Mouse (Mus musculus) midbrain, embryonic 10.5 days (tissue): ENCODE data around the gene Wdr83. TPM values are rescaled to one million over a fixed set of nuclear protein-coding genes. Genes with fewer than 3 reads are reported as not detected.
"Not testable (repeated sequence)": the region's sequence is repeated elsewhere in the genome, so short reads cannot be mapped to it uniquely, and the experiment has no call there.

Experiments used
- DNase-seq: peaks from one replicate; pipeline ENCODE4 v3.0.0-alpha.2; 2017; ENCODE audit warnings: low spot score
- H3K27ac ChIP-seq: fragments of 300-500 bp; sonication (generic); replicated peaks from 2 replicates; pipeline ENCODE4 v1.5.1; 2016; ENCODE audit warnings: mild to moderate bottlenecking
- H3K27me3 ChIP-seq: fragments of 300-500 bp; sonication (generic); 2 replicates; pipeline ENCODE4 v1.6.1; 2016; ENCODE audit warnings: low read depth, mild to moderate bottlenecking; ENCODE audit not compliant: poor library complexity, severe bottlenecking
- H3K36me3 ChIP-seq: fragments of 300-500 bp; sonication (generic); 2 replicates; pipeline ENCODE4 v1.6.1; 2016; ENCODE audit warnings: mild to moderate bottlenecking, moderate library complexity
- H3K4me1 ChIP-seq: fragments of 300-500 bp; sonication (generic); 2 replicates; pipeline ENCODE4 v1.6.1; 2016
- H3K4me3 ChIP-seq: fragments of 300-500 bp; sonication (generic); 2 replicates; pipeline ENCODE4 v1.5.1; 2016; ENCODE audit warnings: mild to moderate bottlenecking, moderate library complexity
- H3K9me3 ChIP-seq: fragments of 300-500 bp; sonication (generic); replicated peaks from 2 replicates; pipeline ENCODE4 v1.6.1; 2016; ENCODE audit warnings: mild to moderate bottlenecking
- WGBS: fragments of 180-500 bp; shearing (Covaris S2); methylation state at CpG from one replicate; pipeline ENCODE4 v1.1.7; 2016; 5-methylcytosine and 5-hydroxymethylcytosine counted together
- polyA plus RNA-seq: library from polyadenylated mRNA; unstranded; fragments of >200 nt; fragmentation: Nextera tagmentation; extraction: Ambion mirVana; gene quantifications from 2 replicates; pipeline ENCODE4 v1.2.1, GENCODE M21; 2016

Wdr83 gene
- polyA plus RNA-seq, 1 experiment from 2014 or later = 61.2 TPM

DNA sequence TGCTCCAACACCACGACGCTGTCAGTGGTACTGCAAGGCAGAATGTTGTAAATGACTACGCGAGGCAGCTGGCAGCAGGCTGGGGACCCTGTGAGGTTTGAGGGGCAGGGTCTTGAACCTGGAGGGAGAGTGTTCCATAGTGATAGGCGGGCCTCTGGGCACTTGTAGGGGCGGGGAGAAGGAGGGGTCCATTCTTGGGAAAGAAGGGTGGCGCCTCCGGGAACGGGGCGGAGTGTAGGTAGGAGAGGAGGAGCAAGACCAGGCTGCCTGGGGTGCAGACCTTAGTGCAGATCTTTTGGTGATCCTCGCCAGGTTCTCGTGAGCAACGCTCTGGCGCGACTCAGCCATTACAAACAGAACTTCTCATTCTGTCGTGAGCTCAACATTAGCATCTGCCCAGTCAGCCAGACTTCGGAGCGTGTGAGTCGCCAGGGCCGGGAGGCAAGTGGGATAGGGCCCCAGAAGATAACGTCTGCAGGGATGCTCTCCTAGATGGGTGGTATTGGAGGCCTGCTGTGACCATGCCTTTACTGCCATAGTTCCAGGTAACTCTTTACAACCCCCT, 10.5 kb upstream of the Wdr83 start:
- no peak for DNase-seq
- Histone ChIP-seq H3K4me3 (no peak overlapping the region), H3K27me3 (no peaks in the 10 kb centered on the region), H3K9me3 (no peaks in the 10 kb centered on the region), H3K36me3 (peaks cover 81% of the 10 kb centered on the region), H3K27ac (no peak overlapping the region), H3K4me1 (no peaks in the 10 kb centered on the region)
- 26% methylated on average over 21 of the region's 21 CpGs for WGBS

DNA sequence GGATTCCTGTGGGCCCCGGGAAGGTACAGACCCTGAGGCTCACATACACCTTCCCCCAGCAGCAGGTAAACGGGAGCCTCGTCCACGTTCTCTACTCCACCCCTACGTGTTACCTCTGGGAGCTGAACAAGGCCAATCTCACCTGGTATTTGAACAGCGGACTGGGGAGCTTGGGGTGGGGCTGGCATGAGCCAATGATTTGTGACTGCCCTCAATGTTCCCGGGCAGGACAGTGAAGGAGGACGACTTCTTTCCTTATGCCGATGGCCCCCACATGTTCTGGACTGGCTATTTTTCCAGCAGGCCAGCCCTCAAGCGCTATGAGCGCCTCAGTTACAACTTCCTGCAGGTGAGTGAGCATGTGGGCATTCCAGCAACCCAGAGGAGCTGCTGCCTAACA, 9.8 kb upstream of the Wdr83 start:
- WGBS = 88% methylated on average over 11 of the region's 11 CpGs
- H3K27ac ChIP-seq = no peak overlapping the region
- no peak for DNase-seq

DNA sequence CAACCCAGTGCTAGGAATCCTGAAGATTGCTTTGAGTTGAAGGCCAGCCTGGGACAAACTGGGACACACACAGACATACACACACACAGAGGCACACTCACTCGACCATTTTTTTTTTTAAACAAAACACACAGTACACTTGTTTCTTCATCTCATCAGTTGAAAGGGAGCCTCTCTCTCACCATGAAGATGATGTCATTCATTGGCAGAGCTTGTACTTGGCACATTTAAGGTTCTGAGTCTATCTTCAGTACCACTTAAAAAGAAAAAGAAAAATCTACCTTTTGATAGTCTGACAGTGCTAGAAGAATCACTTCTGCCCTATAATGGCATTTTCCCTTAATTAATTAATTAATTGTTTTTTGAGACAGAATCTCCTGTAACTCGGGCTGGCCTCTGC, 7.7 kb upstream of the Wdr83 start:
- no peaks in the 10 kb centered on the region for H3K9me3 ChIP-seq
- no peak overlapping the region for H3K4me3 ChIP-seq
- H3K4me1 ChIP-seq = peaks cover 6% of the 10 kb centered on the region
- no peak overlapping the region for H3K27ac ChIP-seq
- H3K27me3 ChIP-seq = no peaks in the 10 kb centered on the region
- DNase-seq = no peak
- 90% methylated on average over 2 of the region's 2 CpGs for WGBS
- peaks cover 69% of the 10 kb centered on the region for H3K36me3 ChIP-seq

More for the DNA sequence above, 9.8 kb upstream of the Wdr83 start:
- Histone ChIP-seq H3K9me3 (no peaks in the 10 kb centered on the region), H3K4me1 (no peaks in the 10 kb centered on the region), H3K4me3 (no peak overlapping the region), H3K36me3 (peaks cover 80% of the 10 kb centered on the region), H3K27me3 (no peaks in the 10 kb centered on the region)

DNA sequence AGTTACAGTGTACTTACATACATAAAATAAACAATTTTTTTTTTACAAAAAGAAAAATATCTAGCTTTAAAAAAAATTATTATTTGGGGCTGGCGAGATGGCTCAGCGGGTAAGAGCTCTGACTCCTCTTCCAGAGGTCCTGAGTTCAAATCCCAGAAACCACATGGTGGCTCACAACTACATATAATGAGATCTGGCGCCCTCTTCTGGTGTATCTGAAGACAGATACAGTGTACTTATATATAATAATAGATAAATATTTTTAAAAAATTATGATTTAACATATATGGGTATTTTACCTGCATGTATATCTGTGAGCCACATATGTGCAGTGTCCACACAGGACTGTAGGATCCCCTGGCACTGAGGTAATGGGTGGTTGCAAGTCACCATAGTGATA, 5.1 kb upstream of the Wdr83 start:
- Histone ChIP-seq H3K4me3 (no peak overlapping the region), H3K36me3 (peaks cover 52% of the 10 kb centered on the region), H3K4me1 (peaks cover 27% of the 10 kb centered on the region), H3K9me3 (no peaks in the 10 kb centered on the region), H3K27me3 (no peaks in the 10 kb centered on the region), H3K27ac (no peak overlapping the region)
- DNase-seq = no peak
- WGBS = 83% methylated on average over 3 of the region's 3 CpGs

DNA sequence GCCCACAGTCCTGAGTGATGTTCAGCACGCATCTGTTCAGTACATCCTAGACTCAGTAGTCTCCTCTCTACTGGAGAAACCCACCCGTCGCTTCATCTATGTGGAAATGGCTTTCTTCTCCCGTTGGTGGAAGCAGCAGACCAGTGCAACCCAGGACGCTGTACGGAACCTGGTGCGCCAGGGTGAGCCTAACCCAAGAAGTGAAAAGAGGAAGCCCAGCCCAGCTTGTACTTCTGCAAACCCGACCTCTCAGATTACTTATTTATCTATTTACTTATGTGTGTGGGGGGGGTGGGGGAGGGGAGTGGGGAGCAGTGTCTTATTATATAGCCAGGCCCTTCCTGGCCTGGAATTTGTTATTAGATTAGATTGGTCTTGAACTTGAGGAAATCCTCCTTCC, 3.5 kb upstream of the Wdr83 start:
- Histone ChIP-seq H3K4me3 (0 out of 2 replicates have a peak overlapping the region, but pooled peaks have one; percentile 67), H3K27me3 (no peaks in the 10 kb centered on the region), H3K27ac (no peak overlapping the region), H3K36me3 (peaks cover 46% of the 10 kb centered on the region), H3K9me3 (no peaks in the 10 kb centered on the region), H3K4me1 (peaks cover 36% of the 10 kb centered on the region)
- no peak for DNase-seq
- 93% methylated on average over 8 of the region's 8 CpGs for WGBS

DNA sequence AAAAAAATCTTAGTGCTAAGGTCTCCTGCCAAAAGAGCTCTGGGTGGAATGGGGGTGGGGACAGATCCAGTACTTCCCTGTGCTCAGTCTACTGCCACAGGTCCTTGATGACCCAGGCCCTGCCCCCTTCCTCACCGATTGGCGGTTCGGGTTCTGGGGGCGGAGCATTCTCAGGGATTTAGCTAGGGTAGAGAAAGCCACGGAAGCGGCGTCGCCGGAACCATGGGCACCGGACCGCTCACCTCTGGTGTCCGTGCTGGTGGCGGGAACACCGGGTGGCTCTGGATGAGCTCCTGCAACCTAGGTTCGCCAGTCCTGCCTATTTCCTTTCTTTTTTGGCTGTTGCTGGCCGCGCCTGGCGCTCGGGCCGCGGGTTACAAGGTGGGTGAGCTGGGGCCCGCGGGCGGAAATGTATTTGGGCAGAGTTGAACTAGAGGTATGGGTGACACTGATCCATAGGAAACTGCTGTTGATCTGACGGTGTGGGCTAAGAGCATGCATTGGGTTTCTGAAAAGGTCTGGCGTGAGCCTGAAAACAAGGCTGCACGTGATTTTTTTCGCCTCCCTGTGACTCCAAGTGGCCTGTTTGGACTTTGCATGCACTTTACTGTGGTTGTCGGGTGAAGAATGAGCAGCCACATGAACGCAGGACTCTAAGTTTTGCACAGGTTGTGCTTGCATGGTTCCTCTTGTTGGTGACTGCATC, 2.2 kb upstream of the Wdr83 start, which contains the start of gene Man2b1:
TSS of gene Man2b1 (plus strand) at position 163 of the 706 bp plus-strand sequence.
- DNase-seq = peak; percentile 78
- H3K36me3 ChIP-seq = peaks cover 44% of the 10 kb centered on the region
- peak within 1 kb of the TSS; percentile 61 for H3K27ac ChIP-seq
- H3K4me3 ChIP-seq = peak within 1 kb of the TSS; percentile 67
- 1% methylated on average over 30 of the region's 30 CpGs for WGBS
- H3K4me1 ChIP-seq = peaks cover 42% of the 10 kb centered on the region
- H3K27me3 ChIP-seq = no peaks in the 10 kb centered on the region
- no peaks in the 10 kb centered on the region for H3K9me3 ChIP-seq

DNA sequence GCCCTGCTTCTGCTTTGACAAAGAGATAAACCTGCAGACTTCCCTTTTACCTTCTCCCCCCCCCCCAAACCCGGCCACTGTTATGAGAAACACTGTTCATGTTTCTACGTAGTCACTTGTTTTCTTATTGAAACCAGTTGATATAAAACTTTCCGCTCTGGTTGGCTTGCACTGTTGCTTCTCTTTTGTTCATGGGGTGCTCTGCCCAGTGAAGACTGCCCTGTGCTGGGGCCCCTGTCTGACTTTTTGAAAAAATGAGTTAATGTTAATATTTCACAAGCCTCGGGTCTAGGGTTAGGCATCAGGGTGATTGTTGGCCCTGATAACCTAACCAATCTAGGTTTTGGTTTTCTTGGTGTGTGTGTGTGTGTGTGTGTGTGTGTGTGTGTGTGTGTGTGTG, 1.1 kb upstream of the Wdr83 start:
- 94% methylated on average over 4 of the region's 4 CpGs for WGBS
- not testable (repeated sequence) for H3K9me3 ChIP-seq, H3K27me3 ChIP-seq, DNase-seq, H3K27ac ChIP-seq, H3K4me3 ChIP-seq
- Histone ChIP-seq H3K36me3 (peaks cover 42% of the 10 kb centered on the region), H3K4me1 (peaks cover 42% of the 10 kb centered on the region)

DNA sequence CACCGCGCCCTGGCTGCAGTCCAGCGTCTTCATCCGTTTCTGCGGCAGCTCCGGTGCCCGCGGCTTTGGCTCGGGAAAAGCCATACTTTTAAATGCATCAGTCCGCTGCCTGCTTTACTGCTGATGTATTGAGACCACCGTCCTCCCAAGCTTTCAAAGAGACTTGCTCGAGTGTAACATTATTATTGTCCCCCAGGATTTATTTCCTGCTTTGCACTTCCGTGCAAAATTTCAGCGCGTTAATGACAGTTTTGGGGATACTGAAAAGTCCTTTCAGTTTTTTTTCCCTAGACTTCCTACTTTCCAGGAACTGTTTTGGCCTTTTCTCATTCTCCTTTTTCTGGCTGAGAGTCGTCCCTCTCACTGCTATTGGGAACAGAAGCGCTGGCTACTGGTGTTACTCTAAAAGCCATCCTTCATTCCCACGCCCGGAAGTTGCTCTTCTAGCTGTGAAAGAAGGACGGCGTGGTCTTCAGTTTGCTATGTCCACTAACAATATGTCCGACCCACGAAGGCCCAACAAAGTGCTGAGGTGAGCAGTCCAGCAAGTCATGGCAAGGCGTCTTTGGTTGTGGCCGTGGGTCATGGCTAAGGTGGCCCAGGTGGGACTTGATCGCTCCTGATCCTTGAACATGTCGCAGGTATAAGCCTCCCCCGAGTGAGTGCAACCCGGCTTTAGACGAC, 432 bp downstream of the Wdr83 start, which contains the start of gene Wdr83os:
TSS of gene Wdr83os (plus strand) at position 209 of the 684 bp plus-strand sequence.
- H3K4me1 ChIP-seq = peaks cover 44% of the 10 kb centered on the region
- no peaks in the 10 kb centered on the region for H3K9me3 ChIP-seq
- WGBS = under 1% methylated on average over 30 of the region's 30 CpGs
- H3K4me3 ChIP-seq = peak within 1 kb of the TSS; percentile 76
- DNase-seq = peak; percentile 71
- no peaks in the 10 kb centered on the region for H3K27me3 ChIP-seq
- peak within 1 kb of the TSS; percentile 88 for H3K27ac ChIP-seq
- H3K36me3 ChIP-seq = peaks cover 41% of the 10 kb centered on the region

DNA sequence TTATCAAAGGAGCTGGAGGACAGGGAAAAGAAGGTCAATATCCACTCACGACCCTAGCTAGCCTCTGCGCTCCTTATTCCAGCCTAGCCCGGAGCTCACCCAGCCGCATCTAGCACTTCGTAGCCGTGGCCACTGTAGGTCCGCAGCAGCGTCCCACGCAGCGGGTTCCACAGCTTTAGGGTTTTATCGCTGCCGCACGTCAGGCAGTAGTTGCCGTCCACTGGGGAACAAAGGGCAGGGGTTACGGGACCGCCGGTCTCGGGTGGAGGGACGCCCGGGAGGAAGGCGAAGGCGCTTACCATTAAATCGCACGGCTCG, 933 bp downstream of the Wdr83 start:
- peaks cover 44% of the 10 kb centered on the region for H3K4me1 ChIP-seq
- no peaks in the 10 kb centered on the region for H3K27me3 ChIP-seq
- DNase-seq = no peak
- peaks cover 41% of the 10 kb centered on the region for H3K36me3 ChIP-seq
- no peaks in the 10 kb centered on the region for H3K9me3 ChIP-seq
- H3K4me3 ChIP-seq = peak overlapping the region; percentile 76
- H3K27ac ChIP-seq = peak overlapping the region; percentile 88
- WGBS = under 1% methylated on average over 25 of the region's 25 CpGs

DNA sequence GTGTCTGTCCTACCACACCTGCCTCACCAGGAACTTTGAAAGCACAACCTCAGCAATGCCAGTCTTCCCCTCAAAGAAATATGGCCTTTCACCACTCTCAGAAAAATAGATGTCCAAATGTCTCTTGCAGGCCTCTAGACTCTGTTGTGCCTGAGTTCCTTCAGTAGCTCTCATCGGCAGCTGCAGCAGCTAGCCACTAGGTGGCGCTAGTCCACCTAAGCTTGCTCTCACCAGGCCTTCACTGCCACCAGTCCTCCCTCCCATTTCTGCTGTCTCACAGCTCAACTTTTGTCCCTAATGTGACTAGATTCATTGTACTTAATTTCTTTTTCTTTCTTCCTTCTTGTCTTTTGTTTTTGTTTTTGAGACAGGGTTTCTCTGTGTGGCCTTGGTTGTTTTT, 4.1 kb downstream of the Wdr83 start:
- H3K27me3 ChIP-seq = no peaks in the 10 kb centered on the region
- peak; percentile 85 for DNase-seq
- H3K4me3 ChIP-seq = peak overlapping the region; percentile 16; the same call in 1 of the 2 replicates
- H3K9me3 ChIP-seq = no peaks in the 10 kb centered on the region
- H3K27ac ChIP-seq = no peak overlapping the region
- peaks cover 62% of the 10 kb centered on the region for H3K36me3 ChIP-seq
- peaks cover 41% of the 10 kb centered on the region for H3K4me1 ChIP-seq
- 2% methylated on average over 2 of the region's 2 CpGs for WGBS

DNA sequence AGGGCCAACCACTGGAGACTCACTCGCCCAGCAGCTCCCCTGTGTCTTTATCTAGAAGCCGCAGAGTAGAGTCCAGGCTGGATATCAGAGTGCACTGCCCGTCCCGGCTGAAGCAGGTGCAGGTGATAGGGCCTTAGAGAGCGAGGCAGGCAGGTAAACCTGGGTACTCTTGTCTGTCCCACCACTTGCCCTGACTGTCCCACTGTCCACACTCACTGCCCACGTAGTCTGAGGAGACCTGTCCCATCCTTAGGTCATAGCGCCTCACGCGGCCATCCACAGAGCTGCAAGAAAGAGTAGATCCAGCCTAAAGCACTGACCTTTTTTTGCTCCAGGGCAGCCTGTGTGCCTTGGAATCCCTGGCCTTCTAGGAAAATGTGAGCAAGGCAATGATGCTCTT, 5.1 kb downstream of the Wdr83 start:
- Histone ChIP-seq H3K9me3 (no peaks in the 10 kb centered on the region), H3K27ac (no peak overlapping the region), H3K4me1 (peaks cover 37% of the 10 kb centered on the region), H3K36me3 (peaks cover 62% of the 10 kb centered on the region), H3K4me3 (no peak overlapping the region), H3K27me3 (no peaks in the 10 kb centered on the region)
- 69% methylated on average over 9 of the region's 9 CpGs for WGBS
- peak; percentile 35 for DNase-seq

DNA sequence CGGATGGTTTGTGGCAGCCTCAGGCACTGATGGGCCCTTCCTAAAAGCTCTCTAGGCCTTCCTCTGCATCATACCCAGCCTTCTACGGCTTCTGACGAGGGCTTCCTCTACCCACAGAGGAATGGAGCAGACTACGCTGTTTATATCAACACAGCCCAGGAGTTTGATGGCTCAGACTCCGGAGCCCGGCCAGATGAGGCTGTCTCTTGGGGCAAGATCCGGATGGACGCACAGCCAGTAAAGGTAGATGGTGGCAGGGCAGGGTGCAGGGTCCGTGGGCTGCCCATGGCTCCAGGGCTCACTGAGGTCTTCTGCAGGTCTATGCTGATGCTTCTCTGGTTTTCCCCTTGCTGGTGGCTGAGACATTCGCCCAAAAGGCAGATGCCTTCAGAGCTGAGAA, 6.5 kb downstream of the Wdr83 start:
- Histone ChIP-seq H3K4me1 (peaks cover 34% of the 10 kb centered on the region), H3K9me3 (no peaks in the 10 kb centered on the region), H3K36me3 (peaks cover 62% of the 10 kb centered on the region), H3K27ac (no peak overlapping the region), H3K27me3 (no peaks in the 10 kb centered on the region), H3K4me3 (no peak overlapping the region)
- WGBS = 93% methylated on average over 10 of the region's 10 CpGs
- DNase-seq = no peak

DNA sequence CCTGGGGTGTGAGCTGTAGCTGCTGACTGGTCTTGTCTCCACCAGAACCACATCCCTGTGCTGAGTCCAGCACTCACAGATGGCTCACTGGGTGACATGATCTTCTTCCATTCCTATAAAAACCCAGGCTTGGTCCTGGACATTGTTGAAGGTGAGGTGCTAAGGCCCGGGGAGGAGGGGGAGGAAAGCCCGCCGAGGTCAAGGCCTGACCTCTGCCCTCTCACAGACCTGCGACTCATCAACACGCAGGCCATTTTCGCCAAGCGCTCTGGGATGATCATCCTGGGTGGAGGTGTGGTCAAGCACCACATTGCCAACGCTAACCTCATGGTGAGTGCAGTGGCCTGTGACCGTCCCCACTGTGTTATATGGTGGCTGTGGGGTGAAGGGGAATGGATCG, 6.9 kb downstream of the Wdr83 start:
- H3K9me3 ChIP-seq = no peaks in the 10 kb centered on the region
- no peaks in the 10 kb centered on the region for H3K27me3 ChIP-seq
- no peak for DNase-seq
- no peak overlapping the region for H3K4me3 ChIP-seq
- H3K36me3 ChIP-seq = peaks cover 59% of the 10 kb centered on the region
- 90% methylated on average over 10 of the region's 10 CpGs for WGBS
- peaks cover 30% of the 10 kb centered on the region for H3K4me1 ChIP-seq
- H3K27ac ChIP-seq = no peak overlapping the region
